Mouse (Mus musculus) ovary, adult 18-20 months (tissue): Measurements from ENCODE around the gene Abcc8.

Source experiments
- DNase-seq: peaks from one replicate; pipeline ENCODE4 v3.0.0; 2022; ENCODE audit warnings: low spot score, mixed read lengths

Abcc8 gene

DNA sequence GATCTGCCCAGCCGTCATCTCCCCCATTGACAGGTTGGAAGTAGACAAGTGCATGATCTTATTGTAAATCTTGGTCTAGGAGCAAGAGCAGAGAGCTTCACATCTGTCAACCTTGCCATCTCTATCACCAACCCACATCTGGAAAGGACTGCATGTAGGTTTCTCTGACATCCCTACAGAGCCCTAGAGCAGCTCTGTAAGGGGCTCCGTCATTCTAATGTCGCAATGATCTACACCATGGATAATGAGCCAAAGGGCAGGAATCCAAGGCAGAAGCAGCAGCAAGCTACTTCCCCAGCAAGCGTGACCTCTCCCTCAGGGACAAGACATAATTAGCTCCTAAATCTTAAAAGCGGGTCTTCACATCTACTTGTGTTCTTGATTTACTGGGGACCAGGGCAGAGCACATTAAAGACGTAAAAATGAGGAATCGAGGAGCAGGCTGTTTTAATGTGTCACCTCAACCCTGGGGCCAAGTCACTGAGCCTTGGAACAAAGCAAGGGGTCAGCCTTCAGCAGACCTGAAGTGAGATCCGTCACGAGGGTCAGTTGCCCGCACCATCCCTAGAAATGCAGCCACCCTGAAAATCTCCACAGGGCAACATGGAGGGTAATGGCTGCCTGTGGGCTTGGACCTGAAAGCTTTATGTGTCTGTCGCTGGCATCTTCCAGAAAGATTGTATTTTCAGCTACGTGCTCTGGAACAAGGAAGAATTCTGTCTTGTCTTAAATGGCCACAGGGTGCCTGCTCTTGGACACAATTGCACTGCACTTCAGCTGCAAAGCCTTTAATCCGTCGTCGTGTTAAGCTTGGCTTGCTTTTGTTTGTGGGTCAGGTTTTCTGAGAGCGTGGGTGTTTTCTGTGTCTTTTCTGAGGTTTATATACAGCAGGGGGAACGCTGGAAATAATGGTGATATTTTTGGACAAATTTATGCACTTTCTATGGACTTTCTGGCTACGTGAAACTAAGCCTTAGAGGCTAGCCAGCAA lies 25.0 kb downstream of the Abcc8 start:
- DNase-seq = no peak

DNA sequence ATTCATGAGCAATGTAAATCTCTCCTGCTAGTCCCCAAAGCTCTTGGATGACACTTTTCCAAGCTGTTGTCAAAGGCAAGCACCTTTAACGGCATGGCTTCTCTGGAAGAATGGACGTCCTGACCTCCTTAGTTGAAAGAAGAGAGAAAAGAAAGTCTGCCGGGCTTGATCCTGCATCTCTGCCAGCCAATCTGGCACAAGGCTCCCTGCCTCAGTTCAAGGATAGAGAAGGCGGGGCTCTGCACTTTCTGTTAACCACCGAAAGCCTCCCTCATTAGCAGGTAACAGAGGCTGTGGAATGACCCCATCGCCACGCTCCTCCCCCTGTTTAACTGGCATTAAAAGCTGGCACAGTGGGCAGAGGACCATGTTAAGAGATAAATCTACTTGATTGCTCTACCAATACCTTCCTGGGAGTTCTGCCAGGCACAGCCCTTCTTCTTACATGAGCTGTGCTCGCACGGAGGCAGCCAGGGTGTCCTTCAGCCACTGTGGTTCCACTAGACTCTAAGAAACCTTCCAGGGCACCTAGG lies 26.9 kb downstream of the Abcc8 start:
- no peak for DNase-seq

DNA sequence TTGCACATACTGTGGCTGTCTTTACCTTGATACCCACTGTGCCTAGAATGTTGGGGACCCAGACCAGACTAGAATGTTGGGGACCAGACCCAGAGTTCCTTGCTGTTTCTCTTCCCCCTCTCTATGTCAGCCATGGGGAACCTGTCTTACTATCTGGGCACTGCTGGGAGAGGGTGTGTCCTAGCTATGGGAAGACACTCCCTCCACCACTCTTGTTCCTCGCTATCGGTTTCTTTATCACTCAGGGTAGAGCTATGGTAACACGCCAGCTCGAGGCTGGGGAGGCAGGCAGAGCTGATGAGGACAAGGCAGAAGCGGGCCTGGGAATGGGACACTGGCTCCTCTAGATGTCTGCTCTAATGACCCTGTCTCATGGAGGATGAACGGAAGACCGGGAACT lies 32.4 kb downstream of the Abcc8 start:
- no peak for DNase-seq

DNA sequence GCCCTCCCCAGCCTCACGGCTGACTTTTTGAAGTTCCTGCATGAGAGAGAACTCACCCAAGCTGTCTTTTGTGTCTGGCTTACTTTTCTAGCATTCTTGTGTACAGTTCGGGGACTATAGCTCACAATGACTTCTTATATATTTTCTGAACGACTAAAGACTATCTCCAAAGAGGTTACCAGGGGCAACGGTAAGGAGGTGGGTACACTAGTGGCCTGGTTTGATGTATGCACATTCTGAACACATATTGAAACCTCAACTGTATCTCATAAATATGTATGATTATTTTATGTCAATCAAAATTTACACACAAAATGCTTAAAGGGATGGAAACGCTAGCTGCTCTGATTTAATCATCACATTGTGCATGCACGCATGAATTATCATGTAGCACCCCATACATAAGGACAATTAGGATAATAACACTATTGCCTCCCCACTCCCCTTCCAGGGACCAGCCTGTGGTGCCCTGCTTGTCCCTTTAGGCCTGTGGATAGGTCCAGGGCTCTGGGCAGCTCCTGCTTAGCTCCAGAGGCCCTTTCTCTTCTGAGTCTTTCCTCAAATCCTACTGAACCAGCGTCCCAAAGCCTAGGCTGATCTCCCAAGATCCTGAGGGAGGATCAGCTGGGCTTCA lies 33.0 kb downstream of the Abcc8 start:
- no peak for DNase-seq

DNA sequence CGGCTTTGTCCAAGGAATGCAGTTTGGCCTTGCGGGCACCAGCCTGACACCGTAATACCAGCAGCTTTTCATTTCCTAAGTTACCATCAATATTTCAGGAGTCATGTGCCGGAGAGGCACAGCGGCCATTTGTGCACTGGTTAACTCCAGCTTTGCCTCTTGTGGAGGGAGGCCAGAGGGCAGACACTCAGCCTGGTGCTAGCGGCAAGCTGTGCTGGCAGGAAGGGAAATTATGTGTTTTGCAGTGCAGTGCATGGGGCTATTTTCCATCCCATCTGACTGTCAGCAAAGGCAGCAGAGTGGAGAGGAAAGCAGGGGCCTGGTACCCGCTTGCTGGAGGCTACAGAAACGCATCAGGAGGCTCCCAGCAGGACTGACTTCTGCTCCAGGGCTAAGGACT lies 35.8 kb downstream of the Abcc8 start:
- DNase-seq = no peak

DNA sequence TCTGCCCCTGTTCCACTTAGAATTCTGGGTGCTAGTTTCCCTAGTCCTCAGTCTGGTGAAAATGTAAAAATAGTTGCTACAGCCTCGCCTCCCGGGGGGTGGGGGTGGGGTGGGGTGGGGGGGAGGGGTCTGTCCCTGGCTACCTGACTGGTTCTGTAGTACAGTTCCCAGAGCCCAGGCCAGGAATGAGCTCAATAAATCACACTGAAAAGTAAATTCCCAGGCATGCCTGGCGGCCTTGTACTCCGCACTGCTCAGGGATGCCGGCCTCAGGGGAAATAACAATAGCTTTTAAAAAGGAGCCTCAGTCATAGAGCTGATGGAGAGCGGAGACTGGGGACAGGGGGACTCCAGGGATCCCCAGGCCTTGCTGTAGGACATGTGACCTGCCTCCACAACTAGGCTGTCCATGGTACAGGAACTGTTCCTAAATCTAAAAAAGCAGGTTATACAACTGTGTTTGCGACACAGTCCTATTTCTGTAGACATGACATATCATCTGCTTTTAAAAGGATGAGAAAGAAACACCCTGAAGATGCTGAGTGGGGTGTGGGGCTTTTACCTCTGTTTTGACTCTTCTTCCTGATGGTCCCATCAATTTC lies 41.4 kb downstream of the Abcc8 start:
- no peak for DNase-seq

DNA sequence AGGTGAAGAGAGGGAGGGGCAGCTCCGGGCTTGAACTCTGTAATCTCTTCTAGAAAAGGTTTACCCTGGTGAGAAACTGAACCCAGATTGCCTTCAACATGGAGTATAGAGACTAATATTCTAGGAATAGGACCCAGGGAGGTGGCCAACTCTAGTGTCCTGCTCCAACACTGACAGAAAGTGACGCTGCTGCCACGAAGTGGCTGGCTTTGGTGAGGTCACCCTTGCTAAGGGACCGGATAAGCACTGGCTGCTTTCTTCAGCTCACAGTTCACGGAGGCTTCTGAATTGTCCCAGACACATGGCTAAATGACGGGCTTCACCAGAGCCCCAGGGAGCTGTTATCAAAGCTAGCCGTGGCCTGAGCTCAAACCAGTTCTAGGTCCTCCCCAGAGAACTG lies 46.0 kb downstream of the Abcc8 start:
- DNase-seq = no peak

DNA sequence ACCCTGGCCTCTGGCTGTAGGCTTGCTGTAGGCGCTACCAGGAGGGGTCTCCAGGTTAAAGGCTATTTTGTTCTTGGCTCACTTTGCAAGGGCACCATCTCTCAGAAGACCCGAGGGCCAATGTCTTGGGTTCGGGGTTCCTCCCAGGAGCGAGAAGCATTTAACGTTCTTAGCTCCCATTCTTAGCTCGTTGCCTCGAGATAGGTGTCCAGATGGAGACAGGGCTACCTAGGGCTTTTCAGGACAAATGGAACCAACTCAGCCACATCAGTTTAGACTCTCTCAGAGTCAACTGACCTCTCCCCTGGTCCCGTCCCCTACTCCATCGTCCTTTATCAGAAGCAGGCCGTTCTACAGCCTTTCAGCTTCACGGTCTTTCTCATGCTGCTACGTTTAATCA lies 47.6 kb downstream of the Abcc8 start:
- no peak for DNase-seq

DNA sequence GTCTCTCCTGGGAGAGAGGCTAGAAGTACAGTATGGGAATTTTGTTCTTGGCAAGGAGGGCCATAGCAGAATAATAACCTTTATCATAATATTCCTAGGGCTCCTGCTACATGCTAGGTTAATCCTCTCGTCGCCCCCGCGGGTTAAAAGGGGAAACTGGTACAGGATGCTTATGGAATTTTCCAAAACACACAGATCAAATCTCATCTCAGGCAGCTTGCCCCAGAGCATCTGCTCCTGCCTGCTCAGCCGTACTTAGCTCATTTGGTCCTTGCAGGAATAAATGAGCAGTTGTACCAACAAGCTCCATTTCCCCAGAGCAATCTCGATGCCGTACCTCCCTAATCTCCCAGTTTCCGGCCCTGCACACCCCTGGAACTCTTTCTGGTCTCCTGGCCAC lies 48.0 kb downstream of the Abcc8 start:
- DNase-seq = no peak

DNA sequence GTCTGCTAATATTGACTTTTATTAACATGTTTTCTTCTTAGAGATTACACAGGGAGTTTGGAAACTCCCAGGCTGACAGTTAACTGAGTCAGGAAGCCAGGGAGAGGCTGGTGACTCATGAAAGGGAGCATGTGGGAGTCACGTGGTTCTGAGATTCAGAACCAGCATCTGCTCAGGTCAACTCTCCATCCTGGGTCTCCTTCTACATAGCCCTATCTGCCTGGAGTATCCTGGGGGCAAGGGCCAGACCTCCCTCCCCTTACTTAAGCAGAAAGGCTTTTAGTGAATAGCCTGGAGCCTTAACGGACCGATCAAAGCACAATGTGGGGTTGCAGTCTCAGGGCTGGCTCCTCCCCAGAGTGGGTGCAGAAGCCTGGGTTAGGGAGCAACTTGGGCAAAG lies 48.6 kb downstream of the Abcc8 start:
- no peak for DNase-seq

DNA sequence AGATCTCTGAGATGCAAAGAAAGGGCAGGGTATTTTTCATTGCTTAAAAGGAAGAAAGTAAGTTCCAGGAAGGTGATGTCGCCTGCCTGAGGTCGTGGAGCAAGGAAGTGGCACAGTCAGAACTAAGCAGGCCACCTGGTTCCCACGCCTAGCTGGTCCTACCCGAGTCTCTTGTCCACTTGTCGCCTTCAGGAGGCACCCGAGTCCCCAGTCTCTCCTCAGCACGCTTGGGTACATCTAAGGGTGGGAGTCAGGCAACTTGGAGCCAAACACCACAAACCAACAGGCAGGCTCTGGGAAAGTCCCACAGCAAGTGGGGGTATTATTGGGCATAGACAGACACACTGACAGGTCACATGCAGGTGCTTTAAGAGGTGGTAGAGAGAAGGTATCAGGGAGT lies 49.1 kb downstream of the Abcc8 start:
- DNase-seq = no peak

DNA sequence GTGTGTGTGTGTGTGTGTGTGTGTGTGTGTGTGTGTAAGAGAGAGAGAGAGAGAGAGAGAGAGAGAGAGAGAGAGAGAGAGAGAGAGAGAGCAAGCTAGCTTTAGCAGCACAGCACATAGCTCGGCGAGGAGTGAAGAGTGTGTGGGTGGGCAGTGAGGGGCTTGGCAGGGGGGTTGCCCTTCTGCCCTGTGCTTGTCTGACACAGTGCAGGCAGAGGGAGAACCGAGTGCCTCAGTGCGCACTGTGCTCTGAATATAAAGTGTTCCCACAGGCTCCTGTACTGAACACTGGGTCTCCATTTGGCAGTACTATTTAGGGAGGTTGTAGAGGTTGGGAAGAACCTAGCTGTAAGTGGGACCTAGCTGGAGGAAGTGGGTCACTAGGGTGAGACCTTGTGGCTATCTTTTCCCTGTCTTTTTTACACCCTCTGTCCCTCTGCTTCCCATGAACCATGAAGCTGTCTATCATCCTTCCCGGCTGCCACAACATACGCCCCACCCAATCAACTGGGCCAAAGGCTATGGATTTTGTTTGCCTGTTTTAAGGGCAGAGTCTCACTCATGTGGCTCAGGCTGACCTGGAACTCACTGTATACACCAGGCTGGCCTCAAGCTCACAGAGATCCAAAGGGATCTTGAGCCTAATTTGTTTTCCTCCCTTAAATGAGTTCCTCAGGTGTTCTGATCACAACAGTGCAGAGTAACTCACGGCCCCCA lies 50.2 kb downstream of the Abcc8 start:
- no peak for DNase-seq

DNA sequence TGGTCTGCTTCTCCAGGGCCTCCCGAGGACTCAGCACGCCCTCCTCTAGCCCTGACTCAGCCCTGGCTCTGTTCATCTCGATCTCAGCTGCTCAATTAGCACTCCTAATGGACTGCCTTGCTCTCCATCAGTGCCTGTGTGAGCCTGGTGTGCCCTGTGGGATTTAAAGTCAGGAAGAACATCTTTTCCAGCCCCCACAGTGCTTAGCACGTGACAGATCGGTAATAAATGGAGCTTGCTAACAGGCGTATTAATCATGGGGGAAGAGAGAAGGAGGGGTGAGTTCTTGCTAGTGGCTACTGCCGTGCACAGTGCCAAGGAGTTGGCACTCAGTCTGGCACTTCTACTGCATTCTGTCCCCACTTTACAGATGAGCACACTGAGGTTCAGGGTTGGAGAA lies 51.6 kb downstream of the Abcc8 start:
- no peak for DNase-seq

DNA sequence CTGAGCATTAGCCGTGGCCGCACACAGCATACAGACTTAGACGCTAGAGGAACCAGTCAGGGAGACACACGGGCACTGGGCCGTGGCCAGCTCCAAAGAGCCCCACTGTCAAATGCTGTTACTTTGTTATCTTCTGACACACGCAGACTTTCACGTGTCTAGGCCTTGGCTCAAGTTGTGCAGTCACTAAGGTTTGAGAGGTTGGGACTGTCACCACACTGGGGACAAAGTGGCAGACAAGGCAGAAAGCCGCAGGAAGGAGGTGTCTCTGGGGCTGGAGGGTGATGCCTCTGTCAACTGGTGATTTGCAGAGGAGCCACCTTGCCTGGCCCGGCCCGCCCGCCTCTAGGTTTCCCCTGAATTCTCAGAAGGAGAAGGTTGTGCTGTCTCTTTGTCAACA lies 54.5 kb downstream of the Abcc8 start:
- no peak for DNase-seq

DNA sequence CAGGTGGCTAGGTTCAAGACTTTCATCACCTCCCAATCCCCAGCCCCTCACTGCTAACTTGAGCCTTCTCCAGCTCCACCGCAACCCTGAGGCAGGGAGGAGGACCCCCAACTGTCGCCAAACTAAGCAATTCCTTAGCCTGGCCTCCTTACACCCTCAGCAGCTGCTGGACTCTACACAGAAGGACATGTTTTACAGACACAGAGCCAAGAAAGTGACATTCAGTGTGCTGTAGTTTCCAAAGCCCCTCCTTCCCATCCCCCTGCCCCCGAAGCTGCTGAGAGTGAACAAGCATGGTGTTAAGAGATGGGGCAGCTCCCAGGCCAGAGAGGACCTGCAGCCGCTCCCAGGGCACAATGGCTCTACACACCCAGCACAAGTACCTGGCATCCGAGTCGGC lies 55.4 kb downstream of the Abcc8 start:
- no peak for DNase-seq

DNA sequence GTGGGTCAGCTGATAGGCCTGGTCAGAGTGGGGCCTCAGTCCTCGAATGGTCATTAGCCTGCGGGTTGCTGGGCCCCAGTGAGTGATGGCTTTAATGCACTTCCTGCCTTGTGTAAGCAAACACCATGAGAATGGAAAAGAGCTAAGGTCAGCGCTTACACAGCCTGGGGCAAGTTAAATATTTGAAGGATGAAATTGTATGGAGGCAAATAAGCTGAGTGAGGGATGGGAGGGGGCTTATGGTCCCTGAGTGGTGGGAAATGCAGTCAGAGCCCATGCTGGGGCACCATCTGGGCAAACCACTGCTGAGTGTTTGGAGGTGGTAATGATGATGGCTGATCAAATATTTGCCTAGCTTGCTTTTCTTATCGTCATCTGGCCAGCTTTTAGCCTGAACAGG lies 56.9 kb downstream of the Abcc8 start:
- DNase-seq = no peak

DNA sequence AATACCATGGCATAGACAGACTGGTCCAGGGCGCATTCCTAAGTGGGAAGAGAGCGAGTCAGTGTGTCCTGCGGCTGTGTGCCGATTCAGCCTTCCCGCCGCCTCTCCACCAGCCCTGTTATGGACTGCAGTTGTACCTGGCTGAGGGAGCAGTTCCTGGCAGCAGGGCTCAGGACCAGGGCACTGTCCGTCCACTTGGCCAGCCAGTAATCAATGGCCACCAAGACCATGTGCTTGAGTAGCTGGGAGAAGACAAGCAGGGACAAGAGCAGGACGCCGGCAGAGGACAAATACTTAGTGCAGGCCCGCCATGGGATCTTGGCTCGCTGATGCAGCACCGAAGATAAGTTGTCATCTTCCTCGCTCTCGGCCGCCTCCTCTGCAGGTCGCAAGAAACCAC lies 62.8 kb downstream of the Abcc8 start:
- no peak for DNase-seq

DNA sequence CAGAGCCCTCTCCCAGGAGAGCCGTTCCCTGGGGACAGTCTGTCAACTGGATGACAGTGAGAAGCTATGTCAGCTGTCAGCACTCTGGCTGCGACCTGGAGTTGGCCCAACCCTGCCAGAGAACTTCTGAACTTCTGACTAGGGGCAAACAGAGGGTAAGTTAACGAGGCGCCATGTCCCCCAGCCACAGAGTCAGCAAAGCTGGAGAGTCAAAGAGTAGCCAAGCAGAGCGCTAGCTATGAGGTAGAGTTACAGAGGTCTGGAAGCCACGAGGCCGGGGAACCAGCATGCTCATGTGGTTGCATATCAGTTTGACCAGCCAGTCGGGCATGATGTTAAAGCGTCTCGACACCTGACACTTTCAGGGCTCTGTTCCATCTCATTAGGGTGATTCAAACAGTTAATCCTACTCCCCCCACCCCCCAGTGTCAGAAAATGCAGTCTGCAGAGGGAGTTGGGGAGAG lies 63.7 kb downstream of the Abcc8 start:
- DNase-seq = no peak

DNA sequence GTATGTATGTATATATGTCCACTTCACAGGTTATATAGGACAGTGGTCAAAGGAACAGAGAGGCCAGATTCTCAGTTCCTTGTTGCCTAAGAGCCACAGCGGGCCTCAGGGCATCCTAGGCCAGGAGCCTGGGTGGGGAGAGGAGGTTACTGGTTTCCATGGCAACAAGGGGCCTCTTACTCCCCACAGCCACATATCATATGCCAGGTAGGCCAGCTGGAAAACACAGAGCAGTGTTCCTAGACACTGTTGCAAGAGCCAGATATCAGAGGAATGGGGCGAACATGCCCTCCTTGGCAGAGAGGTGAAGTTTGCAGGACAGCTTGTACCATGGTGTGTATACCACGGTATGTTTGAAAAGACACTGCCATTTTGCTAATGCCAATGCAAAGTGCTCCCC lies 66.4 kb downstream of the Abcc8 start:
- DNase-seq = no peak

DNA sequence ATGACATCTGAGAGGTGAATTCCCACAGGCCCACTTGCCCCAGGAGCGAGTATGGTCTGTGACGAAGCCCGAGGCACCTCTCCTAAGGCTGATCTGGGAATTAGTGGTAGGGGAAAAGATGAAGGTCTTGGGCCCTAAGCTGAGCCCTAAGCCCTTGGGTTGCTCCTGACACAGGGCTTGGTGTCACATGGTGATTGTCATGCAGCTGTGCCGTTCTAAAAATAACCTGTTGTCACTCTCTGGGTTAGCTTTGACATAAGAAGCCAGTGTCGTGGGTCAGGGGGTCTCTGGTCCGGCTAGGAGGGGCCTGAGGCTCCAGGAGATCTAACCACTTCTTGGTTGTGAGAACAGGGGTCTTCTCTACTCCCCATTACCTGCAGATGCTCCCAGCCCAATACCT lies 67.9 kb downstream of the Abcc8 start:
- DNase-seq = no peak

DNA sequence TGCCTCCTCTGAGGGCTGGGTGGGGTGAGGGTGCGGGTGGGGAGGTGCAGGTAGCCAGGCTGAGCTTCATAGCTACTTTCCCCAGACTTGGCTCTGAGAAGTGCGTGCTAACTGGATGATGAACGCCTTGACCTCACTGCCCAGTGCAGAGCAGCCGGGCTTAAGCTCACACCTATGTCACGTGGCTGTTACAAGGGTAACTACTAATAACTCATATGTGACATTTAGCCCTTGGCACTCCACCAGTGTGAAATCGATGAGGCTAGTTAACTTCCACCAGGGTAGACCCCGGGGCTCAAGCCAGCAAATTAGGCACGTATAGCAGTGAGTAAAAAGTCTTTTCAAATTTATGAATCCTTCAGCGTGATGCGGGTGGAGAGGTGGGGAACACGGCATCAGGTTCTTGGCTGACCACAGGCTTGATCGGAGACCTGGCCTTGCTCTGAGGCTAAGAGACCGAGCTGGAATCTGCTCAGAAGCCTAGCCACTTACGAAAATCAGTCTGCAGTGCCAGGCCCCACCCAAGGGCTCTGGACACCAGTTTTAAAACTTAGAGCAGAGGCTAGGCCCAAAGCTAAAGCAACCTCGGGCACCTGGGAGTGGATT lies 68.5 kb downstream of the Abcc8 start:
- DNase-seq = no peak

DNA sequence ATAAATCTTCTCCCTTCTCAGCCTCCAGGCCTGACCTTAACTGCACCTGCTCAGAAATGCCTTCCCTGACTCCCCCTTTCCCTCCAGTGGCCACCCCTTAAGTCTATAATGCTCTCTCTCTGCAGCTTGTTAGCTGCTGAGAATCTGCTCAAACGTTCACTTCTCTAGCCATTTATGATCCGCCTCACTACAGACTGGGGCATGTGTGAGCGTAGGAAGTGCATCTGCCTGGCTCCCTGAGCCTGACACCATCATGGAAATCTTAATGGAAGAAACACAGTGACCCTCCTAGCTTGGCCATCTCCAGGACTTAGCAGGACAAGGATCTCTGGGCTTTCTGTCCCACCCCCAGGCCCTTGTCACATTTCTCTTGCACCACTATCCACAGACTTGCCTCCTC lies 69.8 kb downstream of the Abcc8 start:
- no peak for DNase-seq
